Mouse (Mus musculus) kidney, postnatal 0 days (tissue): ENCODE measurements around the gene Alg5. TPM values are rescaled to one million over a fixed set of nuclear protein-coding genes. Genes with fewer than 3 reads are reported as not detected.
"Not testable (repeated sequence)": the region's sequence is repeated elsewhere in the genome, so short reads cannot be mapped to it uniquely, and the experiment has no call there.

Experiments
- ATAC-seq: fragments of 200-750 bp; cut with Nextera tagmentation; replicated peaks from 2 replicates; pipeline ENCODE4 v1.8.0; 2017; ENCODE audit warnings: low read depth, moderate number of reproducible peaks, moderate TSS enrichment, moderate library complexity; ENCODE audit not compliant: low FRiP score
- DNase-seq: peaks from one replicate; pipeline ENCODE4 v3.0.0-alpha.2; 2016; ENCODE audit warnings: low spot score
- H3K27ac ChIP-seq: fragments of 300-500 bp; sonication (generic); 2 replicates; pipeline ENCODE4 v1.5.1; 2014; ENCODE audit warnings: mild to moderate bottlenecking
- H3K27me3 ChIP-seq: fragments of 300-500 bp; sonication (generic); 2 replicates; pipeline ENCODE4 v1.6.1; 2014; ENCODE audit warnings: low read length, mixed read lengths; ENCODE audit not compliant: insufficient read depth
- H3K36me3 ChIP-seq: fragments of 300-500 bp; sonication (generic); 2 replicates; pipeline ENCODE4 v1.6.1; 2014; ENCODE audit warnings: low read length, mixed read lengths; ENCODE audit not compliant: insufficient read depth
- H3K4me1 ChIP-seq: fragments of 300-500 bp; sonication (generic); replicated peaks from 2 replicates; pipeline ENCODE4 v1.6.1; 2014; ENCODE audit warnings: antibody characterized with exemption, low read length, mixed read lengths; ENCODE audit not compliant: insufficient read depth
- H3K4me2 ChIP-seq: fragments of 300-500 bp; sonication (generic); 2 replicates; pipeline ENCODE4 v1.6.1; 2014; ENCODE audit warnings: mild to moderate bottlenecking, low read length, moderate library complexity, mixed read lengths
- H3K4me3 ChIP-seq: fragments of 300-500 bp; sonication (generic); replicated peaks from 2 replicates; pipeline ENCODE4 v1.5.1; 2014; ENCODE audit warnings: low read depth, low read length
- H3K9ac ChIP-seq: fragments of 300-500 bp; sonication (generic); 2 replicates; pipeline ENCODE4 v1.6.1; 2014; ENCODE audit warnings: low read depth, low read length
- H3K9me3 ChIP-seq: fragments of 300-500 bp; sonication (generic); replicated peaks from 2 replicates; pipeline ENCODE4 v1.6.1; 2016; ENCODE audit warnings: low read length, inconsistent platforms, mixed read lengths
- CTCF ChIP-seq: IDR thresholded peaks from 2 replicates; pipeline ENCODE4 v1.5.1; 2016; ENCODE audit warnings: antibody characterized with exemption, low read depth, mild to moderate bottlenecking, moderate library complexity
- WGBS: fragments of 180-500 bp; shearing (Covaris S2); extraction: QIAGEN DNeasy Blood & Tissue Kit; methylation state at CpG from one replicate; pipeline ENCODE4 v1.1.7; 2014; 5-methylcytosine and 5-hydroxymethylcytosine counted together
- polyA plus RNA-seq: library from polyadenylated mRNA; unstranded; fragments of >200 nt; fragmentation: Nextera tagmentation; extraction: Ambion mirVana; gene quantifications from 2 replicates; pipeline ENCODE4 v1.2.1, GENCODE M21; 2015

Alg5 gene
- polyA plus RNA-seq, 1 experiment from 2014 or later = 80.1 TPM

DNA sequence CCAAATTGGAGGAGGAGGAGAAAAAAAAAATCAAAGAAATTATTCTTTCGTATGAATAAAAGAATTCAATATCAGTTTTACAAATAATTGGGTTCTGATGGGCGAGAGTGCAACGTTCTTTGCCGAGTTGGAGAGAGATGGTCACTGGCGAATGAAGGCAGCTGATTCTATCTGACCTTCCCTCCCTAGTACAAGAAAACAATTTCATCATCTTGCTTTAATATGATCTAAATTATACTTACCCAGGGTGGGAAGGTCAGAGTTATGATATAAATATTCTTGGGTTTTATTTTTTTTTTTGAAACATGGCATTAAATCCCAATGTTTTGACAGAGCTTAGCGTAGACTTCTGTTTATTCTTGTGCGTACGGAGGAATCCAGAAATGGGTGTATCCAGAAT is 22.1 kb downstream of the Alg5 start:
- Histone ChIP-seq H3K4me2 (no peak overlapping the region), H3K9me3 (no peaks in the 10 kb centered on the region), H3K9ac (no peak overlapping the region), H3K27me3 (no peaks in the 10 kb centered on the region), H3K4me3 (no peak overlapping the region), H3K4me1 (peaks cover 3% of the 10 kb centered on the region; the same call in 1 of the 2 replicates), H3K36me3 (no peaks in the 10 kb centered on the region), H3K27ac (no peak overlapping the region)
- no peak for DNase-seq
- ATAC-seq = no peak
- TF ChIP-seq CTCF = no peak
- WGBS = 77% methylated on average over 8 of the region's 8 CpGs

DNA sequence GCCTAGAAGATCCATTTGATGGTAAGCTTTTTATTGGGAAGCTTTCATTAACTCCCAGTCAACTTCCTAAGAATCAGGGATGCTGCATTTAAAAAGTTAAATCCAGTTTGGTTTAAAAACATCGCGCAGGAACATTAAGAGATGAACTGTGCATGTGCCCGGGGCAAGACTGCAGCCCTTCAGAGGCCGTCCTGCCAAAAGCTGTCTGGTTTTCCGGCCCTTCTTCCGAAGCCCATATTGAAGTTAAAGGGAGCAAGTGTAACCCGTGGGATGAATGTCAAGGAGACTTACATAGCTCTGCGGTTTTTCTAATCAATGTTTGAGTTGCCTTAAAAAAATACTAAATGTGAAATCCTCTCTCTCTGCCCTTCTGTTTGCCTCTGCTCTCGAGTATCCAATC is 23.9 kb downstream of the Alg5 start:
- ATAC-seq = no peak
- WGBS = 71% methylated on average over 9 of the region's 9 CpGs
- no peak for DNase-seq
- Histone ChIP-seq H3K27ac (no peak overlapping the region), H3K27me3 (no peaks in the 10 kb centered on the region), H3K9ac (no peak overlapping the region), H3K36me3 (no peaks in the 10 kb centered on the region), H3K4me1 (peaks cover 3% of the 10 kb centered on the region; the same call in 1 of the 2 replicates), H3K4me3 (no peak overlapping the region), H3K4me2 (no peak overlapping the region), H3K9me3 (no peaks in the 10 kb centered on the region)
- no peak for TF ChIP-seq CTCF

DNA sequence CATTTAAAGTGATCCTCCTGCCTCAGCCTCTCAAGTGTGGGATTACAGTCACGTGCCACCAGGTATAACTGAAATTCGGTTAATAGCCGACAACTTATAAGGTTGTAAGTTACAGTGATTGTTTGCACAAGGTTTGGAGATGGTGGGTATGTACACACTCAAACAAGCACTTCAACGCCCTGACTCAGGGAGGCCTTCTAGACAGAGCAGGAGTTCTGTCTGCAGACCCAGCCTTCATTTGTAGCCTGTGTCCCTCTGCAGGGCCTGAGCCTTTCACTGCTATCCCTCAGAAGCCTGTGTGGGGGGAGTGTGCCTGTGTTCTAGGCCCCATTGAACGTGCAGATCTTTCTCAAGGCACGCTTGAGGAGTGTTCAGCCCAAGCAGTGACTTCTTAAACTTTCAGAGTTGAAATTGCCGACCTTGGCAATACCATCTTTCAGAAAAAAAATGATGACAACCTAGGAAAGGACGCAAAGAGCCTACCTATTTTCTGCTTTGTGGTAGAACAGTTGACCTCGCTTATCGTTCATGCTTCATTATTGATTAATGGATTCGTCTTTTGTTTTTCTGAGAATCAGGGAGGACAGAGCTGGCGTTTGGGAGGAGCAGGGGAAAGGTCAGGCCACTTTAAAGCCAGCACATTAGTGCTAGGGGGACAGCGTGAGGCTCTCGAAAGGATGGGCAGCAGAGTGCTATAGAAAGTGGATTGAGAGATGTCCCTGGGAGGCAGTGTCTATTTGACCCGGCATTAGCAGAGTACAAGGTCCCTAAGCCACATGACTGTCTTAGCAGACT is 25.2 kb downstream of the Alg5 start:
- Histone ChIP-seq H3K9me3 (no peaks in the 10 kb centered on the region), H3K9ac (no peak overlapping the region), H3K27ac (no peak overlapping the region), H3K4me3 (no peak overlapping the region), H3K4me2 (no peak overlapping the region), H3K36me3 (no peaks in the 10 kb centered on the region), H3K27me3 (no peaks in the 10 kb centered on the region), H3K4me1 (peaks cover 3% of the 10 kb centered on the region; the same call in 1 of the 2 replicates)
- no peak for TF ChIP-seq CTCF
- ATAC-seq = no peak
- WGBS = 57% methylated on average over 15 of the region's 15 CpGs
- DNase-seq = no peak

DNA sequence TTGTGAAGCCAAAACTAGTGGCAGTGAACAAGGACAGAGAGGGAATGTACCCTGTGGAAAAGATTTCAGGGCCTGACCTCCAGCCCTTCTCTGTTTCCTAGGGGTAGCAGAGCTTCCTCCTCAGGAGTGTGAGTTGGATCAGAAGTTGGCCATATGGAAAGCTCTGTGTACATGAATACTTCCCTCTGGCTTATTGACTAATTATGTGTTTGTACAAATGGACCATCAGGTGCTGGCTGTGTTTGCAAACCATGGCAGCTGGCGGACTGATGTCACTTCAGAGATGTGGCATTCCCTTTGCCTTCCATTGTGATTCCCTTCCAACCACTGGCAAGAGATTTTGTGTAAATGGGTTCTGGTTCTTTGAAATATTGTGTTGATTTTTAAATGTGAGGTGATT is 25.9 kb downstream of the Alg5 start:
- Histone ChIP-seq H3K4me2 (no peak overlapping the region), H3K9ac (no peak overlapping the region), H3K9me3 (no peaks in the 10 kb centered on the region), H3K36me3 (no peaks in the 10 kb centered on the region), H3K4me1 (no peaks in the 10 kb centered on the region), H3K27me3 (no peaks in the 10 kb centered on the region), H3K4me3 (no peak overlapping the region), H3K27ac (no peak overlapping the region)
- no peak for ATAC-seq
- DNase-seq = no peak
- 100% methylated on average over 1 of the region's 1 CpGs for WGBS
- TF ChIP-seq CTCF = no peak

DNA sequence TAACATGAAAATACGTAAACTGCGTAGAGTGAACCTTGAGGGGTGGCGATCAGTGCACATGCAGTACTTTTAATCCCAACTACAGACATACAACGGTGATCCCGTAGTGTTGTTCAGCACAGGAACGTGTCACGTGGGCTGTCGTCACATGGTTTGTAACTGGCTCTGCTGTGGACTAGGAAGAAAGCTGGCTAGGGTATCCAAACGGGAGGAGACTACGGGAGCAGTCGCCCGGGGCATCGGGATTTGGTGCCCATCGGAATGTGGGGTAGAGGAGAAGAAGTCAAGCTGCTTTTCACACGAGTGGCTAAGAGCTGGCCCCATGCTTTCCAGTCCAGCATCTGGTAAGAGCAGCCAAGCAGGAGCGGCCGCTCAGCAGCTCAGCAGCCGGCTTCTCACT is 29.1 kb downstream of the Alg5 start:
- 67% methylated on average over 18 of the region's 18 CpGs for WGBS
- peak; percentile 23 for DNase-seq

DNA sequence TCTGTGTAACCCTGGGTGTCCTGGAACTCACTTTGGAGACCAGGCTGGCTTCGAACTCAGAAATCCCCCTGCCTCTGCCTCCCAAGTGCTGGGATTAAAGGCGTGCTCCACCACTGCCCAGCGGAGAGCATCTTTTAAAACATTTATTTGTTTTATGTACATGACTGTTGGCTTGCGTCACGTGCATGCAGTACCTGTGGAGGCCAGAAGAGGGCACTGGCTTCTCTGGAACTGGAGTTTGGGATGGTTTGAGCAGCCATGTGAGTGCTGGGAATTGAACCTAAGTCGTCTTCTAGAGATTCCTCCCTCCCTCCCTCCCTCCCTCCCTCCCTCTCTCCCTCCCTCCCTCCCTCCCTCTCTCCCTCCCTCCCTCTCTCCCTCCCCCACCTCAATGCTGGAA is 30.2 kb downstream of the Alg5 start:
- H3K36me3 ChIP-seq, H3K27ac ChIP-seq, H3K4me2 ChIP-seq, DNase-seq, H3K9ac ChIP-seq, H3K9me3 ChIP-seq, H3K4me3 ChIP-seq, H3K4me1 ChIP-seq, ATAC-seq, H3K27me3 ChIP-seq: not testable (repeated sequence)
- WGBS = 86% methylated on average over 6 of the region's 6 CpGs
- TF ChIP-seq CTCF = peak; percentile 30; the same call in 1 of the 2 replicates

More for the DNA sequence above, 29.1 kb downstream of the Alg5 start:
- Histone ChIP-seq H3K27me3 (no peaks in the 10 kb centered on the region), H3K9ac (no peak overlapping the region), H3K36me3 (no peaks in the 10 kb centered on the region), H3K4me2 (0 out of 2 replicates have a peak overlapping the region, but pooled peaks have one; percentile 11), H3K27ac (no peak overlapping the region), H3K9me3 (no peaks in the 10 kb centered on the region), H3K4me1 (no peaks in the 10 kb centered on the region), H3K4me3 (no peak overlapping the region)
- ATAC-seq = 0 out of 2 replicates have a peak, but pooled peaks have one; percentile 37
- no peak for TF ChIP-seq CTCF
